Mouse (Mus musculus) activated CD4-positive, CD25-positive, alpha-beta regulatory T cell, adult 4 months (primary cell): ENCODE results near the gene Clcn6. TPM values are rescaled to one million over a fixed set of nuclear protein-coding genes. Genes with fewer than 3 reads are reported as not detected.
"Not testable (repeated sequence)": the region's sequence is repeated elsewhere in the genome, so short reads cannot be mapped to it uniquely, and the experiment has no call there.

Experiments used
- ATAC-seq: one replicate; pipeline ENCODE4 v1.8.0; 2017
- polyA plus RNA-seq, 2 experiments: library from polyadenylated mRNA; unstranded; fragments of 100-300 nt; shearing (Covaris generic); gene quantifications; one replicate each; pipeline ENCODE4 v1.2.1; 2017

Clcn6 gene
- polyA plus RNA-seq, 2 experiments from 2014 or later = 2.4 to 3.3 TPM

DNA sequence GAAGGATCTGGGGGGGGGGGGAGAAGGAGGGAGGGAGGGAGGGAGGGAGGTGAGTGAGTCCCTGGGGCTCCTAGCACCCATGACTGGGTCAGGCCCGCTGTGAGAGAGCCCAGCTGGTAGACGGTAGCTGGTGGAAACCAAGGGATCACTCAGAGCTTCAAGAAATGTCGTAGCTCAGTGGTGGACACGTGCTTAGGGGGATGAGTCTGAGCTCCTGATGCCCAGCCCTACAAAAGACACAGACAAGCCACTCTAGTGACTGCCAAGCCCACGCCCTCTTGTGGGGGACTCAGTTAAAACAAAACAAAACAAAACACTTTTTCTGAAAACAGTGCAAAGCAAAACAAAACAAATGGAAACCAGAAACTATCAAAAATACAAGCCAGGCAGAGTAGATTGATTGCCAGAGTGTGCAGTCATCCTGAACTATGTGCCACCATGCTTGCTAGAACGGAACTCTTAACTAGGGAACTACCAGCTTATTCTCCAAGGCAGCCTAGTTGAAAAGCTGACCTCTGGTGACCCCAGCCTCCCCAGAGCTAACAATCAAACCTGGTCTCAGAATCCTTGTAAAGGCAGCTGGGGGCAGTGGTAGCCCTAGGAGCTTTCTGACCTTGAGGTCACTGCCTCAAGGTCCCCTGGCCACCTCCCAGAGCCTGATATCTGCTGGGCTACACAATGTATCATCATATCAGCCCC lies 27.2 kb upstream of the Clcn6 start:
- ATAC-seq = no peak

- ATAC-seq = no peak
Observed at GRCm38 (mm10) chr4:148061086-148061480, 22.5 kb upstream of the Clcn6 start.

GRCm38 (mm10) chr4:148060120-148061085 lies 21.8 kb upstream of the Clcn6 start:
- no peak for ATAC-seq

GRCm38 (mm10) chr4:148058993-148059392 lies 20.4 kb upstream of the Clcn6 start:
- ATAC-seq = no peak

- no peak for ATAC-seq
Observed at GRCm38 (mm10) chr4:148058218-148058819, 19.7 kb upstream of the Clcn6 start.

DNA sequence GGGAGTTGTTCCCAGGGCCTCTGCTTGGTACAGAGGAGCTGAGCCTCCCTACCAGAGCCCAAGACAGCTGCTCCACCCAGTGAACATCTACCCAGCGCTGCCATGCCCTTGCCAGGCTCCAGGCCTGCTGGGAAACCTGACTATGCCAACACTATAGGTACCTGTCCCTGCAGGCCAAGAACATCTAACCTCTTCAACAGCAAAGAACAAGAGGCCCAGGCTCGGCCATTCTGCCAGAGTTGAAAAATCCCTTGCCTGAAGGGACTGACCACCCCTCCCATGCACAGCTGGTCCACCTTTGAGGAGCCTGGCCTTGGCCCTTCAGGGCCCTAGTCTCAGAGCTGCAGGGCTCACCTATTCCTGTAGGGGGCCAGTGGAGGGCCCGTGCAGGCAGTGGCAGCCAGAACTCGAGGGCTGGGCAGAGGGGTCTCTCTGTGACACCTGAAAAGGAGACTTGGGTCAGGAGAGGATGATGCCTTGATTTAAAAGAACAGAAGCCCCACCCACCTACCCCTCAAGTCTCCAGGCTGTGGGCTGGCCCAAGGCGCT lies 19.1 kb upstream of the Clcn6 start:
- ATAC-seq = no peak

DNA sequence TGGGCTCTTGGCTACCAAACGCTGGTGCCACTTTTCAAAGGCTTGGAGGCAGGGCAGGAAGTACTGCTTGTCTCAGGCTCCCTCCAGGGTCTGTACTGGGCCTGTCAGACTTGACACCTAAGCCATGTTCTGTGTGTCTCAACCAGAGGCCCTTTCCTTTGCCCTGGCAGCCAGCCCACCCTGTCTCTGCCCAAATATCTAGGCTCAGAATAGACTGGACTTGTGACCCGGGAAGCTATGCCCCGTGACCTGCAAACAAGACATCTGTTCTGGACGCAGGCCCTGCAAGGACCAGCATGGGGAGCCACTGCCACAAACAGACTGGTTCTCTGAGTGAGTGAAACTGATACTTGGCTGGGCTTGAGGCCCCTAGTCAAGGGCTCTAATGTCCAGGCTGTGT lies 18.2 kb upstream of the Clcn6 start:
- no peak for ATAC-seq

DNA sequence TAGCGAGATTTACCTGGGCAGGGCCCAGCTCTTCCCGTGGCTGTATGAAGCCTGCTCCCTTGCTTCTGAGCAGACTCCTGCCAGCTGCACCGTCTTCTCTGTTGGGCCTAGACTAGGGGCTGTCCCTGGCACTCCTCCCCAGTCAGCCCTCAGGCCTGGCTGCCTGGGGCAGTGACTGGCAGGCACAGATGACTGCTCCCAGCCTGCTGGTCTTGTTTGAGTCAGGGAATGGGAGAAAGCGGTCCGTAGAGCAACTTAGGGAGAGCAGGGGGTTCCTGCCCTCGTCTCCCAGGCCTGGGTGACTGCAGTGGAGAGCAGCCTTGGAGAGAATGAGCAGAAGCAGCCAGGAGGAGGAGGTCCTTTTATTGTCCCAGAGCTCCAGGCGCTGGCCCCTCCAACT lies 17.6 kb upstream of the Clcn6 start:
- ATAC-seq = no peak

DNA sequence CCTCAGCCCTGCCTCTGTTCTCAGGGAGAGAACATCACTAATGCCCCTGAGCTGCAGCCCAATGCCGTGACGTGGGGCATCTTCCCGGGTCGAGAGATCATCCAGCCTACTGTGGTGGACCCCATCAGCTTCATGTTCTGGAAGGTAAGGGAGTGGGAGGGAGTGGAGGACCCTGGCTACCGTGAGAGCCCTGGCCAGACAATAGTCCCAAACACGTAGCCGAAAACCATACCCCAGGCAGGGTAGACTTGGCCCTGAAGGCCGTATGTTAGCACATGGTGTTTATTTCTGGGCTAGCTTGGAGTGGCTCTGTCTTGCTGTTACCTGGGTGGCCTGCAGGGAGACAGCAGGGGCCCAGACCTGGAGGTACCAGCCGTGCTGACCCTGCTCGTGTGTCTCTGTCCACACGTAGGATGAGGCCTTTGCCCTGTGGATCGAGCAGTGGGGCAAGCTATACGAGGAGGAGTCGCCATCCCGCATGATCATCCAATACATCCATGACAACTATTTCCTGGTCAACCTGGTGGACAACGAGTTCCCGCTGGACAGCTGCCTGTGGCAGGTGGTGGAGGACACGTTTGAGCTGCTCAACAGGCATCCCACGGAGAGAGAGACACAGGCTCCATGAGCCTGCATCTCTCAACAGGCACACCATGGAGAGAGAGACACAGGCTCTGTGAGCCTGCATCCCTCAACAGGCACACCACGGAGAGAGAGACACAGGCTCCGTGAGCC lies 16.5 kb upstream of the Clcn6 start:
- ATAC-seq = no peak

DNA sequence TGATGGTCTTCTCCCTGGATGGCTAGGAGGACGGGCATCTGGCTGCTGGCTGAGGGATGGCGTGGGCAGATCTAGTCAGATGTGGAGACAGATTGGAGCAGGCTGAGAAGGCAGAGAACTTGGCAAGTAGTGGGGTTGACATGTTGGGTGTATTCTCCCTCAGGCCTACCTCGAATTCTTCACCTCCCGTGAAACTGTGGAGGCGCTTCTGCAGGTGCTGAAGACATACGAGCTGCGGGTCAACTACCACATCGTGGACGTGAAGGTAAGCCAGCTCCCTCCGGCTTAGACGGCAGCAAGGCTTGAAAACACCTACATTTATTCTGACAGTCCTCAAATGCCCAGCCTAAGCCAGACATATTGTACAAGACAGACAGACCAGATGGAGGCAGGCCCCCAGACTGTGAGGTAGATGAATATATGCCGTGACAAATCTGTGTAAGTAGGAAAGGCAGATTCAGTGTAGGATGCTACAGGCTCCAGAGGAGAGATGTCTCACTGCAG lies 14.8 kb upstream of the Clcn6 start:
- ATAC-seq = no peak

GRCm38 (mm10) chr4:148052976-148053375 lies 14.4 kb upstream of the Clcn6 start:
- ATAC-seq = no peak

GRCm38 (mm10) chr4:148051886-148052285 lies 13.3 kb upstream of the Clcn6 start:
- ATAC-seq = no peak

DNA sequence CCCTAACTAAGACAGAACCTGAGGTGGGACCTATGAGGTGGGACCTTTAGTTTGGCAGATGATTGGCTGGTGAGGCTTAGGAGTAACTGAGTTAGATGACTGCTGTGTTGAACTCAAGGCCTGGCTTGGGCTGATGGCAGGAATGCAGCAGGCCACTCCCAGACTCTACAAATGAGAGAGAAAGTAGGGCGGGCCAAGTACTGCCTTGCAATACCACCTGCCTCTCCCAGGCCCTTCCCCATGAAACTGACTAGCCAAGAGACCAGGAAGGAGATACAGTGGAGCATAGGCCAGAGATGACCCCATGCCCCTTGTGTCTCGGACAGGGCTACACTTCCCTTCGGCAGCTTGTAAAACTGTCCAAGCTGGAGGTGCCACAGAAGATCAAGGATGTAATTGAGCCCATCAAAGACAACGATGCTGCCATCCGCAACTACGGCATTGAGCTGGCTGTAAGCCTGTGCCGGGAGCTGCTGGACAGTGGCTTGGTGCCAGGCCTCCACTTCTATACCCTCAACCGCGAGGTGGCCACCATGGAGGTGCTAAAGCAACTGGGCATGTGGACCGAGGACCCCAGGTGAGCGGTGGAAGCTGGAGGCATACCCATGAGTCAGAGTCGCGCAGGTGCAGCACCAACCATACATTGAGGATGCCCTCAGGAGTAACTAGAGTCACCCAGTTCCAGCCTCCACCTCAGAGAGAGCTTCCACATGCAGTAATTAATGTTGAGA lies 12.6 kb upstream of the Clcn6 start:
- no peak for ATAC-seq

GRCm38 (mm10) chr4:148050396-148050914 lies 11.8 kb upstream of the Clcn6 start:
- ATAC-seq = not testable (repeated sequence)

DNA sequence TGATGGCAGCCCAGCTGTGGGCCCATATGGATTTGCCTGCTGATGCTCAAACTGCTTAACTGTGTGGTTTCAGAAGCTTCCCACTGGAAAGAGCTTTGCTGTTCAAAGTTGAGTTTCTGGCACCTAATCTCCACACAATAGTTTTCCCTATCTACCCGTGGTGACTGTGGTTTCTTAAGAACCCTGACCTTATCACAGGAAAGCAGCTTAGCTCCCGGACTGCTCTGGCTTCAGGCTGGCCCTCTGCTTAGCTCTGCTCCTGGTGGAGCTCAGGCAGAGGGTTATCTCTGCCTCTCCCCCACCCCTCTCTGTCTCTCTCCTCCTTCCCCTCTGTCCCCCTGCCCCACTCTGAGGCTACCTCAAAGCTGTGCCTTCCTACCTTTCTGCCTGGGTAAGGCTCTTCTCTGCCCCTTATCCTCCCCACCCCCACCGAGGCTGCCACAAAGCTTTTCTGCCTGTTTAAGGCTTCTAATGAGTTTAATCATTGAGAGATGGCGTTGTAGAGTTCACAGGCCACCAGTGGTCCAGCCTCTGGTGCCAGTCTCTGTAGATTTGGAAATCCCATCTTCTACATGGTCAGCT lies 7.9 kb upstream of the Clcn6 start:
- no peak for ATAC-seq

DNA sequence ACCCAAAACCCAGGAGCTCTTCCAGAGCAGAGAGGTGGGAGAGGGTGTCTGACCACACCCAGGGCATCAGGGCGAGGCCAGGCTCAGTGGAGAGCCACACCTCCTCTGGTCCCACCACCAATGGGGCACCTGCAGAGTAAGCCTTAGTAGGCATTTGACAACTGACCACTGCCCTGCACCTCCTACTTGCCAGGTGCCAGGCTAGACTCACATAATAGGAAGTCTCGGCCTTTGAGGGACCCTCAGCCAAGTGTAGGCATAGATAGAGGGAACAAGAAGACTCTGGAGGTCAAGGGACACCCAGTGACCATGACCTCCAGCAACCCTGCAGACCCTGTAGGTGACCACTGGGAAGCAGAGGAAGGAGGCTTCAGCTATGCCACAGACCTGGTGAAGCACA lies 5.5 kb upstream of the Clcn6 start:
- no peak for ATAC-seq

- not testable (repeated sequence) for ATAC-seq
Observed at GRCm38 (mm10) chr4:148043327-148043726, 4.7 kb upstream of the Clcn6 start.

GRCm38 (mm10) chr4:148041611-148042191 lies 3.1 kb upstream of the Clcn6 start:
- peak; percentile 5 for ATAC-seq

- ATAC-seq = no peak
Observed at GRCm38 (mm10) chr4:148040933-148041610, 2.5 kb upstream of the Clcn6 start.
